Mouse (Mus musculus): ENCODE data around the gene Syde2. TPM values are rescaled to one million over a fixed set of nuclear protein-coding genes. Genes with fewer than 3 reads are reported as not detected.

Syde2 gene
- total RNA-seq, 2 experiments from 2014 or later = 2.3 to 2.7 TPM

- ATAC-seq (replicated peaks; ENCODE audit: poor library complexity, severe bottlenecking) = peak; percentile 85
Observed at GRCm38 (mm10) chr3:146047704-146048207, 60.1 kb downstream of the Syde2 start.

- no peak for ATAC-seq (replicated peaks; ENCODE audit: poor library complexity, severe bottlenecking)
Observed at GRCm38 (mm10) chr3:146049951-146050350, 62.3 kb downstream of the Syde2 start.

GRCm38 (mm10) chr3:146051277-146052007, 63.8 kb downstream of the Syde2 start:
- no peak for ATAC-seq (replicated peaks; ENCODE audit: poor library complexity, severe bottlenecking)

- no peak for ATAC-seq (replicated peaks; ENCODE audit: poor library complexity, severe bottlenecking)
Observed at GRCm38 (mm10) chr3:146053082-146053814, 65.6 kb downstream of the Syde2 start.

GRCm38 (mm10) chr3:146053873-146054272, 66.2 kb downstream of the Syde2 start:
- ATAC-seq (replicated peaks; ENCODE audit: poor library complexity, severe bottlenecking) = no peak

GRCm38 (mm10) chr3:146057131-146057530, 69.5 kb downstream of the Syde2 start:
- no peak for ATAC-seq (replicated peaks; ENCODE audit: poor library complexity, severe bottlenecking)

- peak; percentile 86 for ATAC-seq (replicated peaks; ENCODE audit: poor library complexity, severe bottlenecking)
Observed at GRCm38 (mm10) chr3:146058263-146058662, 70.6 kb downstream of the Syde2 start.

- ATAC-seq (replicated peaks; ENCODE audit: poor library complexity, severe bottlenecking) = peak; percentile 55
Observed at GRCm38 (mm10) chr3:146059356-146059926, 71.8 kb downstream of the Syde2 start.

- ATAC-seq (replicated peaks; ENCODE audit: poor library complexity, severe bottlenecking) = no peak
Observed at GRCm38 (mm10) chr3:146063146-146063545, 75.5 kb downstream of the Syde2 start.

- no peak for ATAC-seq (replicated peaks; ENCODE audit: poor library complexity, severe bottlenecking)
Observed at GRCm38 (mm10) chr3:146069276-146069675, 81.6 kb downstream of the Syde2 start.

Other genes starting within 250 kb of the Syde2 start
- not detected in 2 replicates for gene Ddah1, start 229.2 kb upstream of the Syde2 start, total RNA-seq (2014; fragmentation: Nextera tagmentation)
- gene Ddah1, start 229.2 kb upstream of the Syde2 start, total RNA-seq (2017) = not detected in 2 replicates
- 23.8 and 47.4 TPM in 2 replicates for gene Bcl10, start 65.1 kb upstream of the Syde2 start, total RNA-seq (2014; fragmentation: Nextera tagmentation)
- gene Bcl10, start 65.1 kb upstream of the Syde2 start, total RNA-seq (2017) = 37.1 and 48.8 TPM in 2 replicates
- gene 2410004B18Rik, start 49.9 kb upstream of the Syde2 start, total RNA-seq (2014; fragmentation: Nextera tagmentation) = 9.7 and 16.0 TPM in 2 replicates
- gene 2410004B18Rik, start 49.9 kb upstream of the Syde2 start, total RNA-seq (2017) = 15.9 and 18.6 TPM in 2 replicates
- gene Wdr63, start 120.3 kb downstream of the Syde2 start, total RNA-seq (2014; fragmentation: Nextera tagmentation) = not detected in 2 replicates
- gene Wdr63, start 120.3 kb downstream of the Syde2 start, total RNA-seq (2017) = not detected in 2 replicates
- not detected in 2 replicates for gene Mcoln3, start 129.6 kb downstream of the Syde2 start, total RNA-seq (2014; fragmentation: Nextera tagmentation)
- gene Mcoln3, start 129.6 kb downstream of the Syde2 start, total RNA-seq (2017) = not detected in 2 replicates
- gene Mcoln2, start 162.0 kb downstream of the Syde2 start, total RNA-seq (2014; fragmentation: Nextera tagmentation) = 0.75 TPM in 1 of 2 replicates, not detected in the other
- gene Mcoln2, start 162.0 kb downstream of the Syde2 start, total RNA-seq (2017) = 0.52 and 4.1 TPM in 2 replicates
- not detected in 2 replicates for gene Lpar3, start 233.1 kb downstream of the Syde2 start, total RNA-seq (2014; fragmentation: Nextera tagmentation)
- not detected in 2 replicates for gene Lpar3, start 233.1 kb downstream of the Syde2 start, total RNA-seq (2017)